Mouse (Mus musculus) liver, adult (tissue): ENCODE measurements around the gene Lhb.

Source experiments
- GATA4 ChIP-seq: IDR thresholded peaks from 2 replicates; pipeline ENCODE4 v1.6.1; 2014; ENCODE audit warnings: mild to moderate bottlenecking, low read length; ENCODE audit not compliant: insufficient replicate concordance

Gene Lhb

GRCm38 (mm10) chr7:45460377-45460776 is 39.8 kb downstream of the Lhb start:
- no peak for TF ChIP-seq GATA4

GRCm38 (mm10) chr7:45460860-45461314 is 40.3 kb downstream of the Lhb start:
- peak; percentile 63; the same call in 1 of the 2 replicates for TF ChIP-seq GATA4

- no peak for TF ChIP-seq GATA4
Observed at GRCm38 (mm10) chr7:45461326-45461725, 40.7 kb downstream of the Lhb start.

- TF ChIP-seq GATA4, result no peak
Observed at GRCm38 (mm10) chr7:45461781-45462180, 41.2 kb downstream of the Lhb start.

- TF ChIP-seq GATA4, result no peak
Observed at GRCm38 (mm10) chr7:45462325-45462724, 41.7 kb downstream of the Lhb start.

GRCm38 (mm10) chr7:45463987-45464778 is 43.6 kb downstream of the Lhb start:
- TF ChIP-seq GATA4, result no peak

GRCm38 (mm10) chr7:45465112-45465511 is 44.5 kb downstream of the Lhb start:
- TF ChIP-seq GATA4, result no peak

- no peak for TF ChIP-seq GATA4
Observed at GRCm38 (mm10) chr7:45465549-45465948, 44.9 kb downstream of the Lhb start.

GRCm38 (mm10) chr7:45466283-45467089 is 45.9 kb downstream of the Lhb start, which contains the start of gene Bax:
Gene Bax, minus strand, starts transcription at chr7:45466898.
- 0 out of 2 replicates have a peak, but pooled peaks have one; percentile 4 for TF ChIP-seq GATA4

- TF ChIP-seq GATA4, result no peak
Observed at GRCm38 (mm10) chr7:45467090-45467670, 46.6 kb downstream of the Lhb start.

- TF ChIP-seq GATA4, result no peak
Observed at GRCm38 (mm10) chr7:45470869-45471268, 50.2 kb downstream of the Lhb start.
